Mouse (Mus musculus) kidney, adult 10 weeks (tissue): Measurements from ENCODE around the gene Armc7. TPM values are rescaled to one million over a fixed set of nuclear protein-coding genes. Genes with fewer than 3 reads are reported as not detected.

ENCODE experiments used
- polyA plus RNA-seq: library from polyadenylated mRNA; stranded (reverse); fragments of 350-450 nt; fragmentation: Illumina TruSeq; extraction: RNeasy Lipid Tissue Mini Kit (QIAGEN cat#74804); gene quantifications from one replicate; pipeline ENCODE4 v1.2.3, GENCODE M21; 2014; ENCODE audit warnings: low read depth, low replicate concordance

Gene Armc7
- 0.40 TPM for polyA plus RNA-seq

DNA sequence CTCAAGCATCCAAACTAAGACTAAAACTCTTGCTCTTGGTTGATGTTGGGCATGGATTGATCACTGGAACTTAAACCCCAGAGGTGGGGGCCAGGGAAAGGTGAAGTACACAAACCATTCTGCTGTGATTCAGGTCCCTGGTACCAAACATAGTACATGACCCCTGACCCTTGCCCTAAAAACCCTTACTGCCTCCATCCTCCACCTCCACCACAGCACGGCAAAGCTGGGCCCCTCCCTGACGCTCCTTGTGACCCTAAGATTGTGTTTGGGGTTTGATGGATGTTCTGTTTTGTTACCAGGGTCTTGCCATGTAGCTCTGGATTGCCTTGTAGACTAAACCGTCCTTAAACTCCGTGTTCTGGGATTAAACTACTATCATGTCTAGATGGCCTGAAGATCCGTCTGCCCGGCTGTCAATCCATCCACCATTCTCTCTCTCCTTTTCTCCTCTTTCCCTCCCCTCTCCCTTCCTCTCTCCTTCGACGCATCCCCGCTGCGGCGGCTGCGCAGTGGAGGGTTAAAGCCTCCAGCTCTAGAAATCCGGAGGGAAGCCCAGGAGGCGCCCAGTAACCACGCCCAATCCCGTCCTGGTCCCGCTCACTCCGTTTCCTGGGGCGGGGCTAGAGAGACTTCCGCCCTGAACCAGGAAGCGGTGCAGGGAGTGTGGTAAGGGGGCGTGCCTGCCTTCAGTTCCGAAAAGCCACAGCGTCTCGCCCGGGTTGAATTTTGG lies at the start of gene Armc7:
TSS of gene Armc7 (plus strand) at position 643 of the 733 bp plus-strand sequence.

DNA sequence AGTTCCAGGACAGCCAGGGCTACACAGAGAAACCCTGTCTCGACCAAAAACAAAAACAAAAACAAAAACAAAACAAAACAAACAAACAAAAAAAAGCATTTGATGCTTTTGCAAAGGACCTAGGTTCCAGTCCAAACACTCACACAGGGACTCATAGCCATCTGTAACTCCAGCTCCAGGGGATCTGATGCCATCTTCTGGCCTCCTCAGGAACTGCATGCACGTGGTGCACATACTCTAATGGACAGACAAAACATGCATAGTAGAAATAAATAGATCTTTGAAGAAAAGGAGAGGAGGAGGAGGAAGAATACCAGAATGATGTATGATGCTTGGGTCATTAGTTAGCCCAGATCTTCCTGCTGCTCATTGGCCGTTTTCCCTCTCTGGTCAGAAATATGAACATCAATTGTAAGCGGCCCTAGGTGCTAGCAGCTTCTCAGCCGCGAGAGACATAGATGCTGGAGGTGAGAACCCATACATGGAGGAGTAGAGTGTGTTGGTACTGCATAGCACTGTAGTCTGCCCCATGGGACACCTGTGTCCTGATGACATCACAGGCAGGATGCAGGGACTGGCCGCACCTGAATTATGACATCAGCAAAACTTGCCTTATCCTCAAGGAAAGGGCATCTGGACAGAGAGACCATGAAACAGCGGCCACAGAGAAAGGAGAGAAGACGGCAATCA lies 35.4 kb upstream of the Armc7 start, which contains the start of gene Trim80:
TSS of gene Trim80 (plus strand) at position 640 of the 690 bp plus-strand sequence.

DNA sequence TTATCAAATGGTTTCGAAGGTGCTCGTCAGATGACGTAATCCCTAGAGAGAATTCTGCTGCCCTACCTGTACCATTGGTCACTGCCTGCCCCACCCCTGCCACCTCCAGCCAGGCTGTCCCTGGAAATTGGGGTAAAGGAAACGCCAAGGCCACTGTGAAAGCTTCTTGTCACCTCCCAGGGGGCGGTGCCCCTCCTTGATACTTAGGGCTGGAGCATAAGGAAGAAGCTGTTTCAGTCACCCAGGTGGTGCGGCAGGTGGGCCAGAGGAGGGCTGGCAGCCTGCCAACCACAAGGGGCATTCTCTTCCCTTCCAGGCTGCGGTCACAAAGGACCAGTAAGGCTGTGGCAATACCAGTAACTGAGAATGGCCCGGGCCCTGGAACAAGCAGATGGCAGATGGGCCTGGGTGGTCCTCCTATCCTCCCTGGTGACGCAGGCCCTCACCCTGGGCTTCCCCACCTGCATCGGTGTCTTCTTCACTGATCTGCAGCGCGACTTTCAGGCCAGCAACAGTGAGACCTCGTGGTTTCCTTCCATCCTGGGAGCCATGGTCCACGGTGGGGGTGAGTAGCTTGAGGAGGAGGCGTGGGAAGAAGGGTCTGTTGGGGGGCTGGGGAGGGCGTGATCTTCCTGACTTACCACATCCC lies 13.1 kb upstream of the Armc7 start, which contains the start of gene Slc16a5:
TSS of gene Slc16a5 (plus strand) at position 232 of the 649 bp plus-strand sequence.

DNA sequence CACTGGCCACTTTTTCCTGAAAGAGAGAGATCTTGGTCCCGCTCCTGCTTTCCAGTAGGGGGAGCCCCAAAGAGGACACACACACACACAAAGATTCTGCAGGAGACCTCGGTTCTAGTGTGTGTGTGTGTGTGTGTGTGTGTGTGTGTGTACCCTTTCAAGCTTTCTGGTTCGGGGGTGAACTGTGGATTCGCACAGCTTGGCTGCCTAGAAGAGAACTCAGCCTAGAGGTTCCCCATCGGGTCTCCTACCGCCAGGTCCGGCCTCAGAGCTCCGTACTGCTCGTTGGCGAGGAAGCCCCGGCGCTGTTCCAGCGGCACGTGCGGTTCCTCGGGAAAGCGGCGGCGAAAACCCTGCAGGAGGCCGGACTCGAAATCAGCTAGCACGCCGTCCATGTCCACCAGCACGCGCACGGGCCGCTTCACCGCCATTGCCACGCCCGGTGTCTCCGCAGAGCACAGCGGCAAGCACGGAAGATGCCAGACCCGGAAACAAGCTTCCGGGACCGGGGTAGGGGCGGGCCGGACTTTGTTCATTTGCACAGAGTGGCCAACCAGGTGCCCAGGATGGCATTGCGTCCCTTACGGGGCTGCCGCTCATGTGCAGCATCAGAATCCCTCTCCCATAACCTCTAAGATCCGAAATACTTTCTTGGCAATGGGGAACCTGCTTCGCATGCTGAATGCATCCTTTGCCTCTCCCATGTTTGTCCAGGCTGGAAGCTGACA lies 16.1 kb downstream of the Armc7 start, which contains the start of gene Nt5c:
TSS of gene Nt5c (minus strand) at position 507 of the 728 bp plus-strand sequence.

DNA sequence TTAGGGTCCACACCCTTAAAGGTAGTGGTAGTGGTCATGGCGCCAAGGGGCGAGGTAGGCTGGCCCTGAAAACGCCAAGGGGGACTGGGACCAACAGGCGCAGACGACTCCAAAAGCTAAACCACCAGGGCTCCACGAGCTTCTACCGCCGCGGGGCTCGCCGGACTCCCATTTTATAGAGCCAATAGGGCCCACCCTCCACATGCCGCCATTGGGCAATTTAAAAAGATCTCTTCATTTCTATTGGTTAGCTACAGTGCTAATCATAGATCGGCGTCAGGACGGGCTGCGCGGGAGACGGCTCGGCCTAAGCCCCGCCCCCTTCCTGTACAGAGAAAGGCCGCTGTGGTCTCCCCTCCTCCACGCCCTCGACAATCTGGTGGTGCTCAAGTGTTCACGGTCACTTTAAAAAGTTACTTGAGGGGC lies 38.8 kb downstream of the Armc7 start, which contains the start of gene Jpt1:
TSS of gene Jpt1 (minus strand) at position 150 of the 426 bp plus-strand sequence.

DNA sequence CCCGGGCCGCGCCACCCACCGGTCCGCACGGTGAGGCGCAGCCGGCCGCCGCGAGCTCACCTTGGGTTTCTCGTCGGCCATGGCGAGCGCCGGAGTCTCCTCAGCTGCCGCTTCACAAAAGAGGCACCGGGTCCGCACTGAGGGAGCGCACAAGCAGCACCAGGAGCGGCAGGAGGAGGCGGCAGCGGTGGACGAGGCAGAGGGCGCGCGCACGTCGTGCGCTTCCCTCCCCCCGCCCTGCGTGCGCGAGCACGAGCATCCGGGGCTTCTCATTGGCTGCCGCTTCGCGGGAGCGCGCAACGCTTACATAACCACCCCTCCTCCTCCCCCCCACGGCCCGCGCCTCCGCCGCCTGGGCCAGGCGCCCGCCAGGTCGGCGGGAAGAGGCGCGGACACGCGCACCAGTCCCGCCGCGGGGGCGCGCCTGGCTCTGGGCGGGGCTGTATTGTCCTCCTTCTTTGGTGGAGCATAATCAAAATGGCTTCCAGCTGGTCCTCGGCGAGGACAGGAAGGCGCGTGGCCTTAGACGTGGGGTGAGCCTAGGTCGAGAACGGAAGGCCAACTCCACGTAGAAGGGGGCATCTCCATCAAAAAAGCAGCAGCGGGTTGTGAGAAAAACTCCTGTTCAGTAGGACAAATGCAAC lies 60.7 kb downstream of the Armc7 start, which contains the start of gene Sumo2:
TSS of gene Sumo2 (minus strand) at position 239 of the 644 bp plus-strand sequence.

Other genes starting within 250 kb of the Armc7 start
- not detected for gene Grin2c, start 208.4 kb upstream of the Armc7 start, polyA plus RNA-seq
- 2.1 TPM for gene Fdxr, start 198.6 kb upstream of the Armc7 start, polyA plus RNA-seq
- 9.9 TPM for gene Fads6, start 178.0 kb upstream of the Armc7 start, polyA plus RNA-seq
- gene Otop2, start 168.5 kb upstream of the Armc7 start, polyA plus RNA-seq = not detected
- gene Ush1g, start 153.6 kb upstream of the Armc7 start, polyA plus RNA-seq = not detected
- gene Otop3, start 140.9 kb upstream of the Armc7 start, polyA plus RNA-seq = not detected
- gene Hid1, start 107.9 kb upstream of the Armc7 start, polyA plus RNA-seq = not detected
- 0.12 TPM for gene Cdr2l, start 93.8 kb upstream of the Armc7 start, polyA plus RNA-seq
- gene Mrpl58, start 71.9 kb upstream of the Armc7 start, polyA plus RNA-seq = 21.0 TPM
- 905 TPM for gene Atp5h, start 55.7 kb upstream of the Armc7 start, polyA plus RNA-seq
- 19.2 TPM for gene Kctd2, start 55.5 kb upstream of the Armc7 start, polyA plus RNA-seq
- not detected for gene Trim80, start 35.1 kb upstream of the Armc7 start, polyA plus RNA-seq
- 15.7 TPM for gene Slc16a5, start 13.2 kb upstream of the Armc7 start, polyA plus RNA-seq
- 1.6 TPM for gene Nt5c, start 16.2 kb downstream of the Armc7 start, polyA plus RNA-seq
- gene Jpt1, start 38.7 kb downstream of the Armc7 start, polyA plus RNA-seq = 5.1 TPM
- 1,030 TPM for gene Sumo2, start 60.6 kb downstream of the Armc7 start, polyA plus RNA-seq
- gene Nup85, start 88.8 kb downstream of the Armc7 start, polyA plus RNA-seq = 17.7 TPM
- gene Mrps7, start 128.3 kb downstream of the Armc7 start, polyA plus RNA-seq = 9.5 TPM
- gene Gga3, start 128.4 kb downstream of the Armc7 start, polyA plus RNA-seq = 2.0 TPM
- 23.9 TPM for gene Mif4gd, start 137.3 kb downstream of the Armc7 start, polyA plus RNA-seq
- 5.7 TPM for gene Slc25a19, start 152.6 kb downstream of the Armc7 start, polyA plus RNA-seq
- gene Grb2, start 232.9 kb downstream of the Armc7 start, polyA plus RNA-seq = 57.4 TPM